Mouse (Mus musculus) cerebellum, postnatal 25 days (tissue): ENCODE results near the gene Aoc2.
"Not testable (repeated sequence)": the region's sequence is repeated elsewhere in the genome, so short reads cannot be mapped to it uniquely, and the experiment has no call there.

ENCODE experiments used
- DNase-seq, 2 experiments: peaks; one replicate each; pipeline ENCODE4 v3.0.0; 2021; ENCODE audit warnings: mixed read lengths in 2 of 2

Aoc2 gene

GRCm38 (mm10) chr11:101357505-101358182, 32.8 kb downstream of the Aoc2 start:
- DNase-seq: no peak

DNA sequence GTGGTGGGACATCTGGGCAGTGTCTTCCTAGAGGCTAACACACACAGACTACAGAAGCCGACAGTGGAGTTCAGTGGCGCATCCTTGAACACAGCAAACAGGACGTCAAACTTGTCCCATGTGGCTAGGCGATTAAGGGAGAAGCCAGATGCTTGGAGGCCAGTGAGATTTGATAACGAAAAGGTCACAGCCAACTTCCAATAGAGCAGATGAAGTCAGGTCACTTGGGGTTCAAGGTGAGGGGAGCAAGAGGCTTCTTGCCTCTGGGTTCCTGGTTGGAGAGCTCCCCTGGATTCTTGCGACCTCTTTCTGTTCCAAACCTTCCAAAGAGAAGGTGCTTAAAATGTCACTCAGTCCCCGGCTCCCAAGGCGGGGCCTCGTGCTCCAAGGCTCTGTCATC, 34.9 kb downstream of the Aoc2 start:
- DNase-seq: no peak

DNA sequence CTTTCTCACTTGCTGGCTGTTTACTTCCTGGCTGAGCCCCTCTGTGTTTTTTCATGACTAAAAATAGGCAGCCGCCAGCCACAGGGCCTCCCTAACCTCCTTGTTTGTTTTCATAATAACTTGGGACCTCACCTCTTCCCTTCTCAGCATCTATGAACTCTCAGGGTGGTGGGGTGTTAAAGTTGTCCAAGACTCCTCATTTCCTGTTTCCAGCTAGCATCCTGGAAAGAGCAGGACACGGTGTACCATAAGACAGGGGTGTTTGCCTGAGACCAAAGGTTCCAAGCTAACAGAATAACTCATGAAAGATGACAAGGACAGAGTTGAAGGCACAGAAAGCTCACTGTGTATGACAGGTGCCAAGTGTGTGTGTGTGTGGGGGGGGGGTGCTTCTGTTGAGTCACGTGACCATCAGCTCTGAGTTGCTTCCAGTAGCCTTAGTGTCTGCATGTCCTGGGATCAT, 35.8 kb downstream of the Aoc2 start:
- no peak for DNase-seq

GRCm38 (mm10) chr11:101364531-101364931, 39.7 kb downstream of the Aoc2 start:
- no peak for DNase-seq

DNA sequence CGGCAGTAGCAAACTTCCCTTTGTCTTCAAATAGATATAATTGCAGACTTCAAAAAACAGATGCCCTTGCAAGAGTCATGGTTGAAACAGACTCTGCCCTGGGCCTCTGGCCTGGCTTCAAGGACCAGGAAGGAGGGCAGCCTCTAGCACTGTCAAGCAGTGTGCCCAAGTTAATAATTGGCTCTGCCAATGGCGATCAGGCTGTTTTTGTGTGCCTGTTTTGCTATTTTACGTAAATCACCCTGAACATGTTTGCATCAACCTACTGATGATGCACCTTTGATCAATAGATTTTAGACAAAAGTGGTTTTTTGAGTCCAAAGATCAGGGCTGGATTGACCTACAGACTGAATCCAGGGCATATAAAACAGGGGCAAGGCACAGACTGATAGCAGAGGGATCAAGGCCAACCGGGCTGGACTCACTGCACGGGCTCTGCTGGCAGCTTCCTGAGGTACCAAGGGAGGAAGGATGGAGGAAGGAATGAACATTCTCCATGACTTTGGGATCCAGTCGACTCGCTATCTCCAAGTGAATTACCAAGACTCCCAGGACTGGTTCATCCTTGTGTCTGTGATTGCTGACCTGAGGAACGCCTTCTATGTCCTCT, 42.6 kb downstream of the Aoc2 start, which contains the start of gene G6pc:
Gene G6pc (plus strand): TSS at position 236 of the 610 bp plus-strand sequence.
- no peak for DNase-seq

- DNase-seq: no peak
Observed at GRCm38 (mm10) chr11:101370141-101370540, 45.3 kb downstream of the Aoc2 start.

GRCm38 (mm10) chr11:101374421-101374938, 49.6 kb downstream of the Aoc2 start:
- DNase-seq: no peak

- not testable (repeated sequence) for DNase-seq
Observed at GRCm38 (mm10) chr11:101378196-101378595, 53.3 kb downstream of the Aoc2 start.

- no peak for DNase-seq
Observed at GRCm38 (mm10) chr11:101378926-101379325, 54.1 kb downstream of the Aoc2 start.
